8 mouse cellular contexts compared by ENCODE assay signal in genomic region chr4:137117471-137118331, GRCm38 (mm10).
DNase-seq lines count a peak whose midpoint lies in the region; ATAC-seq and TF ChIP-seq lines count a peak whose summit lies in the region.

No protein-coding gene starts in this region.

- H3K9me3 ChIP-seq in forebrain, embryonic 14.5 days (replicated peaks; ENCODE audit: control insufficient read depth, low read length) = no peaks in the 10 kb centered on the region
- H3K9me3 ChIP-seq in intestine, embryonic 14.5 days (ENCODE audit: control insufficient read depth, low read length) = no peaks in the 10 kb centered on the region
- no peaks in the 10 kb centered on the region for H3K9me3 ChIP-seq in liver, embryonic 11.5 days (ENCODE audit: control insufficient read depth, low read length)
- H3K9me3 ChIP-seq in midbrain, postnatal 0 days (ENCODE audit: low read length) = no peaks in the 10 kb centered on the region

- no peaks in the 10 kb centered on the region for H3K36me3 ChIP-seq in forebrain, embryonic 14.5 days (ENCODE audit: control insufficient read depth, insufficient read depth, low read length)
- no peaks in the 10 kb centered on the region for H3K36me3 ChIP-seq in intestine, embryonic 14.5 days (ENCODE audit: control insufficient read depth, insufficient read depth, low read length)
- H3K36me3 ChIP-seq in liver, embryonic 11.5 days (ENCODE audit: control insufficient read depth, insufficient read depth, low read length) = no peaks in the 10 kb centered on the region
- no peaks in the 10 kb centered on the region for H3K36me3 ChIP-seq in midbrain, postnatal 0 days (ENCODE audit: insufficient read depth, low read length)

- H3K9ac ChIP-seq in forebrain, embryonic 14.5 days (ENCODE audit: low read length) = peak overlapping the region; percentile 3
- H3K9ac ChIP-seq in intestine, embryonic 14.5 days (ENCODE audit: low read length) = 0 out of 2 replicates have a peak overlapping the region, but pooled peaks have one; percentile 34
- no peak overlapping the region for H3K9ac ChIP-seq in liver, embryonic 11.5 days (ENCODE audit: low read depth, low read length)
- peak overlapping the region; percentile 40 for H3K9ac ChIP-seq in midbrain, postnatal 0 days (replicated peaks; ENCODE audit: low read length, poor library complexity, severe bottlenecking)

- peak overlapping the region; percentile 51 for H3K4me3 ChIP-seq in gastrocnemius, adult 2 months
- H3K4me3 ChIP-seq in forebrain, embryonic 14.5 days (ENCODE audit: low read depth, low read length) = peak overlapping the region; percentile 20
- H3K4me3 ChIP-seq in intestine, embryonic 14.5 days (ENCODE audit: low read depth, low read length) = peak overlapping the region; percentile 33
- H3K4me3 ChIP-seq in liver, embryonic 11.5 days (ENCODE audit: low read depth, low read length) = peak overlapping the region; percentile 14; the same call in 1 of the 2 replicates
- H3K4me3 ChIP-seq in midbrain, postnatal 0 days (ENCODE audit: low read depth, low read length) = peak overlapping the region; percentile 25

- peak; percentile 86 for ATAC-seq in forebrain, embryonic 14.5 days
- peak; percentile 79 for ATAC-seq in intestine, embryonic 14.5 days (replicated peaks; ENCODE audit: low FRiP score, low TSS enrichment, low read depth)
- peak; percentile 43 for ATAC-seq in liver, embryonic 11.5 days (replicated peaks; ENCODE audit: low FRiP score)
- ATAC-seq in midbrain, postnatal 0 days (ENCODE audit: low FRiP score) = peak; percentile 62

- peak overlapping the region; percentile 45 for H3K4me2 ChIP-seq in forebrain, embryonic 14.5 days (ENCODE audit: low read length)
- peak overlapping the region; percentile 62 for H3K4me2 ChIP-seq in intestine, embryonic 14.5 days (ENCODE audit: low read length)
- peak overlapping the region; percentile 47 for H3K4me2 ChIP-seq in liver, embryonic 11.5 days
- H3K4me2 ChIP-seq in midbrain, postnatal 0 days (ENCODE audit: low read depth, low read length, poor library complexity, severe bottlenecking) = peak overlapping the region; percentile 56

- under 1% methylated on average over 26 of the region's 27 CpGs for WGBS in forebrain, embryonic 14.5 days
- WGBS in intestine, embryonic 14.5 days = 2% methylated on average over 26 of the region's 27 CpGs
- WGBS in liver, embryonic 11.5 days = 2% methylated on average over 26 of the region's 27 CpGs
- whole genome bisulfite sequencing in midbrain, postnatal 0 days = under 1% methylated on average over 26 of the region's 27 CpGs

- peak; percentile 58 for DNase-seq in gastrocnemius, adult 2 months
- DNase-seq in gastrocnemius, postnatal 25 days = no peak
- DNase-seq in adrenal gland, postnatal 36 days = peak; percentile 86 to 90
- peak; percentile 85 for DNase-seq in forebrain, embryonic 14.5 days (ENCODE audit: low spot score)
- DNase-seq in intestine, embryonic 14.5 days (ENCODE audit: low spot score) = peak; percentile 87
- DNase-seq in liver, embryonic 11.5 days (ENCODE audit: low spot score) = peak; percentile 73
- DNase-seq in midbrain, postnatal 0 days (ENCODE audit: low spot score) = peak; percentile 53
- peak; percentile 60 for DNase-seq in testis, postnatal 14 days (ENCODE audit: low spot score)

- H3K27me3 ChIP-seq in forebrain, embryonic 14.5 days (replicated peaks; ENCODE audit: control insufficient read depth, insufficient read depth, low read length) = no peaks in the 10 kb centered on the region
- H3K27me3 ChIP-seq in intestine, embryonic 14.5 days (replicated peaks; ENCODE audit: control insufficient read depth, insufficient read depth, low read length) = no peaks in the 10 kb centered on the region
- peaks cover 43% of the 10 kb centered on the region for H3K27me3 ChIP-seq in liver, embryonic 11.5 days (replicated peaks; ENCODE audit: control insufficient read depth, insufficient read depth, low read length)
- H3K27me3 ChIP-seq in midbrain, postnatal 0 days (ENCODE audit: insufficient read depth, low read length) = no peaks in the 10 kb centered on the region

- TF ChIP-seq CTCF in gastrocnemius, adult 2 months (IDR thresholded peaks at IDR 0.05) = no peak
- peak; percentile 17 for TF ChIP-seq CTCF in midbrain, postnatal 0 days (IDR thresholded peaks at IDR 0.05)

- peaks cover 4% of the 10 kb centered on the region; the same call in 1 of the 2 replicates for H3K4me1 ChIP-seq in forebrain, embryonic 14.5 days (ENCODE audit: control insufficient read depth, insufficient read depth, low read length)
- H3K4me1 ChIP-seq in intestine, embryonic 14.5 days (replicated peaks; ENCODE audit: control insufficient read depth, insufficient read depth, low read length) = peaks cover 15% of the 10 kb centered on the region
- no peaks in the 10 kb centered on the region for H3K4me1 ChIP-seq in liver, embryonic 11.5 days (replicated peaks; ENCODE audit: control insufficient read depth, insufficient read depth, low read length)
- H3K4me1 ChIP-seq in midbrain, postnatal 0 days (ENCODE audit: insufficient read depth, low read length) = peaks cover 3% of the 10 kb centered on the region; the same call in 1 of the 2 replicates

- no peak overlapping the region for H3K27ac ChIP-seq in gastrocnemius, adult 2 months
- peak overlapping the region; percentile 36; the same call in 1 of the 2 replicates for H3K27ac ChIP-seq in forebrain, embryonic 14.5 days (ENCODE audit: low read depth, low read length)
- H3K27ac ChIP-seq in intestine, embryonic 14.5 days (ENCODE audit: low read depth) = no peak overlapping the region; the same call in none of the 2 replicates
- no peak overlapping the region for H3K27ac ChIP-seq in liver, embryonic 11.5 days (ENCODE audit: low read depth, low read length)
- peak overlapping the region; percentile 39; the same call in 1 of the 2 replicates for H3K27ac ChIP-seq in midbrain, postnatal 0 days (ENCODE audit: low read depth, low read length)

- intact Hi-C loops in gastrocnemius, adult 2 months (cut with DNase I) = no loop called here

Comparison
In these comparisons a context has a peak if more than half of its experiments do, and no peak if none do; other contexts are left out.
1. H3K27ac ChIP-seq: peak in forebrain, embryonic 14.5 days (single experiment) and midbrain, postnatal 0 days (single experiment); none in gastrocnemius, adult 2 months (single experiment), intestine, embryonic 14.5 days (single experiment) and liver, embryonic 11.5 days (single experiment).
2. Peak in every context shown above with its lines, with median percentiles within 50 percentile points of each other: H3K4me3 ChIP-seq, ATAC-seq and H3K4me2 ChIP-seq.